Mouse (Mus musculus) regulatory T cell (primary cell): ENCODE measurements at regions not wholly inside any gene's neighbourhood (a gene's known extent, or its start where the extent isn't known, plus 50 kb on each side); places are given as distances from the start of the nearest gene placed in this dataset.

Experiments used
- in situ Hi-C: fragments of 300-600 bp; cut with MboI, MseI; formaldehyde crosslinking; loops from one replicate; pipeline ENCODE4 v1.15.1; 2025; ENCODE audit warnings: high pct_unique_total_duplicates

DNA sequence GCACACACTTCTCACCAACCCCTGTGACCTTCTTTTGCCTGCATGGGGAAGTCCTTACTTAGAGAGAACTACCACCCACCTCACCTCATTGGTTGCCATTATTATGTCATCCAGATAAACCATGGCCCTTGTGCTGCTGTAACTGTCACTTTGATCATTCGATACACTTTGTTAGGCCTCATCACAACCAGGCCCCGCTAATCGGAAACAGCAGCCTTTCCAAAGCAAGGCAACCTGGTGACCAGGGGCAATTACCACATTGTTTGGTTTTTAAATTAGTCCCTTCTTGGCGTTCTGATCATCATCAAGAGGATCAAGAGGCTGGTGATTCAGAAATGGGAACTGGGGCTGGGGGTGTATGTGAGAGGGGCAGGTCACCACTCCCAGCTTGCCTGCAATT is 208.9 kb upstream of the Meis1 start:
- in situ Hi-C loops: no loop called here

DNA sequence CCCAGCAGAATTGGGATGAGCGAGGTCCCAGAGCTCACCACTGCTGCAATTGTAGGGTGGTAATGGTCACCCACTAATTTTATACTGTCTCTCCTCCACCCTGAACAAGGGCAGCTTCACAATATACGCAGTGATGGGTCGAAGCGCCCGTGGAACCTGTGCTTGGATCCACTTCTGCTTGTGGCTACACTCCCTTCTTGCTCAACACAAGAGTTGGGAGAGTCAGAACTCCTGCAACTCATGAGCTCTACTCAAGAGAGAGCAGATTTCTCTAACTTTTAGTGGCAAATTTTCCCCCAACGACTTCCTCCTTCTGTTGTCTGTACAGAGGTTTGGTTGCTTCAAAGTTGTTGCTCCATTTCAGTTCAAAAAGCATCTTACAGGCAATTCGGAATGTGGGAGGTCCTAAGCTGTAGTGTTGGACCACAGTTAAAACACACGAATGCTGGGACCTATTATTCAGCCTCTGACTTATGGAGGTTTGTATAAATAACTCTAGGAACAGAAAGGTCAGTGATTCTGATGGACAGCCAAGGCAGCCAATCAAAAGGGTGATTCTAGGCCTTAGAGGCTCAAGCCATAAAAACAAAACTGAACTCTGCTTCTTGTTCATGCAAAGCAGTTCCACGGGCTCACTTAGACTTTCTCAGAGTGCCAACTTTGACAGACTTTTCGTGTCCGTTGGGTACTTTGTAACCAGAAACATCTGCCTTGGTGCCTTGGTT is 227.8 kb upstream of the Meis1 start:
- in situ Hi-C loops: no loop called here

DNA sequence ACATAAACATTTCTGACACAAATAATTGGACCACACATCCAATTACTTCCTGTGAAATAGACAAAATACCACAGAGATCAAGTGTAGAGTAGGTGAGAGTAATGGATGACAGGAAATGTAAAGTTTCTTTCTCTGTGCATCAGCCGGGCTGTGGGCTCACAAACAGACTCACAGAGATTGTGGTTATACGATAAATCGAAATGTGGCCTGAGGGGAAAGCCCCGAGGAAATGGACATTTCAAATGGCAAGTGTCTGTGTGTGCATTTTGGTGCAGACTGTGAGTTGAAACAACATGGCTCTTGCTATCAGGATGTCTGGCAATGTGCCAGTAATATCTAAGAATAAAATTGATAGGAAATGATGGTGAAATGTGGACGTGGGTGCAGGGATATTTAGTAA is 234.8 kb upstream of the Meis1 start:
- in situ Hi-C loops: no loop called here

DNA sequence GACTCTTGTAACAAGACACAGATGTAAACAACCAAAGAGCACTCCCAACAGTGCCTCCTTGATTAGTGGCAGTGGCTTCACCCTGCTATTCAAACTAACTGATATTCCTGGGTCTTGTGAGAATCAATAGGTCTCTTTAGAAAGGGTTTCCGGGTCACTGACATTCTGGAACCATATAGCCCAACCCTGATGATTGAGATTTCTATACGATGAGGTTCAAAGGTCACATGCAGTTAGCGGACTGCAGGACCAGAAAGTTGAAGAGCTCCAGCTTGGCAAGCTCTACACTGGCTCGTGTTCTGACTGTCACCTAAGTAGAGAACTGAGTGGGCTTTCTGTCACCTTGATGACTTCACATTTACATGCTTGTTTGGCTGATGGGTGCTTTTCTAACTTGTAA is 235.4 kb upstream of the Meis1 start:
- in situ Hi-C loops: no loop called here

DNA sequence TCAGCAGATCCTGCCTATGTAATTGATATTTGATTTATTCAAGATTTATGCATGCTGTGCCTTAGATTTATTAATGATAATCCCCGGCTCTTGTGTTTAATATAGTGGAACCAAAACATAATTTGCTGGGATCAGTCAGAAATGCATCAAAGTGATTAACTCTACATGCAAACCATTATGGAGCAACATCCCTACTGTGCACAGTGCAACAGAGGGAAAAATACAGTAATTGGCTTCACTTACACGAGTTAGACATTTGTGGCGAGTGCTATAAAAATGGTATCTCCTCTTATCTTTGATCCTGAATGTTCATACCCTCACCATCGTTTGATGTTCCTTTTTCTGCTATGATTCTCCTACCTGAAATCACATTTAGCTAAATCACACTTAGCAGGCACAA is 238.8 kb upstream of the Meis1 start:
- in situ Hi-C loops: no loop called here

DNA sequence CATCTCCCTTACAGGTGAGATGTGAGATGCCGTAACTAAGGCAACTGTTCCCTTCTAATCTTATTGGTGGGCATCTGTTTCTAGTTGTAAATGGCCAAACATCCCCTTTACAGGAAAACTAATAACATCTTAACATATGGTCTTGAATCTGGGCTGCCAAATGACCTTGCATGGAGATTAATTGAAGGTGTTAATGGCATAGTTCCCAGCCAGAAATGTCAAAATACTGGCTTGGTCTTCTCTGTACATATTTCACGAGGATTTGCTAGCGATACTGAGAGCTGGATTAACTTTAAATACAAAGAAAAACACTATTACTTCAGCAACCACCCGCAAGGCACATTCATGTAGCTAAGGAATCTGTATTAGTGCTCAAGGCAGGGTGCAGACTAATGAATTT is 244.0 kb upstream of the Meis1 start:
- in situ Hi-C loops: no loop called here

DNA sequence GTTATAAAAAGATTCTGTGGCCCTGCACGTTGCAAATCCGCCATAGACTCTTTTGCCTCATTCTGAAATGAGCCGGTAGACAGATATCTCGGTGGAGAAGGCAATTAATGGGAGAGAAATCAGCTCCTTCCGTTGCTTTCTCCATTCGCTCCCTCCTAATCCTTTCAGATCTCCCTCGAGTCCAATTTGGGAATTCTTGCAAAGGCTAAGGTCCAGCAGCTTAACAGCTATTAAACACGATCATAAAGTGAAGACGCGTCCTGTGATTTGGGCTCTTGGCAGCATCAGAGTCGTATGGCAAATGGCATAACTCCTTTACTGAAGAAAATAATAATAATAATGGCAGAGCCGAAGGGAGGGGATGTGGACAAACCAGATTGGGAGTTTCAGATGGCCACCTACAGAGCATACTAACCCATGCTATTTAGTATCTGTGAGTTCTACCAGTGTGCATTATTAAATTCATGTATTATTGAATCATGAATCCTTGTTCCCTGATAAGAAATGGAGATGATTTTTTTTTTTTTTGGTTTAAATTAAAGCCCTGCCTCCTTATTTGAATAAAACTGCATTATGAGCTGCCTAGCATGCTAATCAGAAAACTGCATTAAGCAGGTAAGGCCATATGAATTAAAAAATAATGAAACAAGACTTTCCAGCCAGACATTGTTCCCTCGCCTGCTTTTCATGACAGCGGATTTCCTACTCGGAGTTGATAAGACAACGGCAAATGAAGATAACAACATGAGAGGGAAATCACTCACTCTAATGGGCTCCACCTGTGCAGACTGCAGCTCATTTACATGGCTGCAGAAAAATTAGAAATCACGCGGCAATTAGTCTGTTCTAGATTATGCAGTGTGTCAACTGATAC is 246.2 kb upstream of the Meis1 start:
- in situ Hi-C loops: no loop called here

DNA sequence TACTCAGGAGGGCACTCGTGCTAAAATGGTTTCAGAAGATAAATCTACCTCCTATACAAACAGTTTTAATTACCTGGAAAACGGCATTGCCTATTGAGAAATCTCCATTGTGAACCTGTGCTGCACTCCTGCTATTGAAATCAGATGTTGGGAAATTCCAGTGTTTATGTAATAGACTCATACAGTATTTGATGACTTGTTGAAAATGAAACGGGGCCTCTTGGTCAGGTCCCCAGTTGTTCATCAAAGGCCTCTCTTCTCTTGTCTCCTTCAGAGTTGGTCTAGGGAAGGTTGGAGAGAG is 246.8 kb upstream of the Meis1 start:
- in situ Hi-C loops: no loop called here

DNA sequence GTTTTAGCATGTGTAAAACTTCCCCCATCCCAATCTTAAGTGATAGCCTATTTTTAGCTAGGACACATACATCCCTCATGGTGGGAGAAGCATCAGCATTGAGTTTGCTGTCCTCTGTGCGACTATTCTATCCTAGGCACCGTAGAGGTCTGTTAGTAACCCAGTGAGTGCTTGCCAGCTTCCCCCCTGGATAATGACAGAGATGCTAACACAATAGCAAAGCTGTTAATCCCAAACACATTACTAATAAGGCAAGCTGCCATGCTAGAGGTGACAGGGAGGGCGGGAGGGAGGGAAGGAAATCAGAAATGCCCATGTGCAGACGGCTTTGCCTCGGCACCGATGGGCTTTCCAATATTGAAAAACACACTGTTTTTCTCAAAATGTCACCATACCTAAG is 272.2 kb upstream of the Meis1 start:
- in situ Hi-C loops: no loop called here

DNA sequence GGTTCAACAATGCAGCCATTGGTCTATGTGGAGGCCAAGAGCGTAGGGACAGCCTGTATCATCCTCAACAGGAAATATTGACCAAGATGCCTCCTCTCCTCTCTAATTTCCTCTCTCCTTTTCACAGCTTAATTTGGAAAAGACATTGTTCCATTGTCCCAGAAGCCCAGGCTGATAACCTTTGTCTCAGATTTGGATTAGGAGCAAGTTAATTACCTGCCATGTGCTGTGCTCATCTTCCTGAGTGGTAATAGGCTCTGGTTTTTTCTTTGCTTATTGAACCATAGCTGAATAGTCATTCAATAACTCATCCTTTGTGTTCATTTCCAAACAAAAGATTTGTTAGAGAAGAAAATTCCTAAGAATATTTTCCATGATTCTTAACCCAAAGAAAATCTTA is 280.6 kb upstream of the Meis1 start:
- in situ Hi-C loops: no loop called here

DNA sequence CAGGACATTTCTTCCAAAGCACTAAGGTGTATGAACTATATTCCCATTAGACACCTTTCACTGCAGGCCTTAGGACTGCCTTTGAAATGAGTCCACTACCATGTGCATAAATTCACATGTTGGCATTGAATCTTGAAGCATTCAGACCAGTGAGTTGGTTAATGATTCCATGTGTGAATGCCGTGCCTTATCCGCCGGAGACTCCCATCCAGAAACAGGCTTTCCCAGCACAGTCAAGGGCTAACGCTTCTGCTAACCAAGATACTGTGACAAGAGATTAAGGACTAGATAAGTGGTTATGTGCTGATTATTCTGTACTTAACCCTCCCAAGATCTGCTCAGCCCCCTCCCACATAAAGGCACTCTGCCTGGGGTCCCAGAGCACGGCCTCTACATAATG is 287.9 kb upstream of the Meis1 start:
- in situ Hi-C loops: no loop called here

DNA sequence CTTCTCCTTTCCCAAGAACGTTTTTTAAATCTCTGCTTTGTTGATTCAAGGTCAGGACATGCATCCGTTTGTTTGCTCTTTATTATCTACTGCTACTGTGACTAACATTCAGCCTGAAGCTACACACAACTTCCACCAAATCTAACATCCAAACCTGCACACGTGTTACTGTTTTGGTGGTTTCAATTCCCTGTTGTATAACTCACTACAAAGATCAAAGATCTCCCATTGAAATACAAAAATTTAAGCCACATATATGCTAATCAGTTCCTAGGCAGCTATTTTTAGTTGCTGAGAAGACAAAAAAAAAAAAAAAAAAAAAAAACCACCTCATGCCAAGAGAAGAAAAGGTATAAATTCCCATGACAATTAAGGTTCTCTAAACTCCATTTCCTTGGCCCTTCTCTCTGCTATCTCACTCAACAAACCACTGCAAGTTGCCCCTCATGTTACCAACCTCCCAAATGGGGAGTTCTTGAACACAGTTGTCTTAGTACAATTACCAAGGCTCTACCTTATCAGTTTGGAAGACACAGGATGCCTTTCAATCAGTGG is 312.0 kb upstream of the Meis1 start:
- in situ Hi-C loops: no loop called here

DNA sequence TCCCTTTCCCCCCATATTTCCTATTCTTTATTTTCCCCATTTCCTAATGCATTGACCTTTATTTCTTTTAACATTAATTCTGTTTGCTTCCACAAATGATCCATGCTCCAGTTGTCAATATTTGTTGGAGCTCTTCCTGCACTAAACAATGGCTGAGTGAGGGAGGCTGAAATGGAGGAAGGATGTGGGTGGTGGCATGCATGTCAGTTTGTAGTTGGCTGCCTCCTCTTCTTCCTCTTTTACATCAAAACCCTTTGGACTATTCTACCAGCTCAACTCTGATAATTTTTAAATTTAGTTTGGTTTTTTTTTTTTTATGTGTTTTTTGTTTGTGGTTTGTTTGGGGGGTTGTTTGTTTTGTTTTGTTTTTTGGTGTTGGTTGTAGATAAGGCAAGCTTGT is 313.5 kb upstream of the Meis1 start:
- in situ Hi-C loops: no loop called here

DNA sequence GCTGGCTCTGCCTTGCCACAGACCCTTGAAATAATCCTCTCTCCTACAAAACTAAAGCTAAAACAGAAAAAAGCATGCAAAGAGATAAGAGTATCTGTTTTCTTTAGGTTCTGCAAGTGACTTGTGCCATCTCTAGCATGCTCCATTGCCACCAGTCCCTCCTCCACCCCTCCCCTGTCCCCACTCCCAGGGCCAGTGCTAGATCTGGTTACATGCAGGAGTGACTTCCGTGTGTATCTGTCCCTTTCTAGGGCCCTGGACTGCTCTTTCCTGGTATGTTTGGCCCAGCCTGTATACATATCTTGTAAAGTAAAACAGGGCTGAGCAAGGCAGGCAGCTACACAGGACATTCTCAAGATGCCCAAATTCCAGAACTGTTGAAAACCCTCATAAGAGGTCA is 313.9 kb upstream of the Meis1 start:
- in situ Hi-C loops: no loop called here

DNA sequence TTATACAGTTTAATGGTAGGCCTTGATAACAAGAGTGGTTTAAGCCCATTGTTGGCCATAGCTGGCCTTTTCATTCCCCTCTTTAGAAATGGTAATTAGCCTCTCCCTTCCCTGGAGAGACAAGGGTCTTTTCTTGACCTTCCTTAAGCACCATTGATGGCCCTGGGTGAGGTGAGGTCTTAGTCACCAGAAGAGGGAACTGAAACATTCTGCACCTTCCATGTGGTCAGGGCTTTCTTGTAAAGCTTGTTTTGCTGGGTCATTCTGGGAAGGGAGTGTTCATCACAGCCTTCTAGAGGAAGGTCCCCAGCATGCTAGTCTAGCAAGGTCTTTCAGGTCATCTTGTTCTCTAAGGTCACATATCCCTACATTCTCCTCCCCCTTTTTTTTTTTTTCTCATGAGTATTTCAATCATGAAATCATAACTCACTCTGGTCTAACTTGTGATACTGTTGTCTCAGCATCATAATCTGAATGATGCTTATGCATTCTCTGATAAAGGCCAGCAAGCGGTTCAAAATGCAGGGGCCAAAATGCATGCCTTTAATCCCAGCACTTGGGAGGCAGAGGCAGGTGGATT is 315.2 kb upstream of the Meis1 start:
- in situ Hi-C loops: no loop called here

DNA sequence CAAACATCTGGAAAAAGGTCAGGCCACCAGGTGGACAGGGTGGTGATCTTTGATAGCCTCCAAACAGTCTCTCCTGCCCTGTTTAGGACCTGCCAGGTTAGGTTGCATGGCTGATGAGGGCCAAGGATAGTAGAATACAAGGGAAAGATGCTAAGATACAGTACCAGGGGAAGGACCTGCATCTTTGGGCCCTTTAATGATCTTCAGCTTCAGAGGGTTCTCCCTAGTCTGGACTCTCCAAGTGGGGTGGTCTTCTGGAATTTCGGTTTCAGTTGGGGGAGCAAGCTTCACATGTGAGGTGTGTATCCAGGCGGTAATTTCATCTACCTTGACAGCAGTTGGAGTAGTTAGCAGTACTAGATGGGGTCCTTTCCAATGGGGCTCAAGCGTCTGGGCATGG is 316.6 kb upstream of the Meis1 start:
- in situ Hi-C loops: no loop called here

DNA sequence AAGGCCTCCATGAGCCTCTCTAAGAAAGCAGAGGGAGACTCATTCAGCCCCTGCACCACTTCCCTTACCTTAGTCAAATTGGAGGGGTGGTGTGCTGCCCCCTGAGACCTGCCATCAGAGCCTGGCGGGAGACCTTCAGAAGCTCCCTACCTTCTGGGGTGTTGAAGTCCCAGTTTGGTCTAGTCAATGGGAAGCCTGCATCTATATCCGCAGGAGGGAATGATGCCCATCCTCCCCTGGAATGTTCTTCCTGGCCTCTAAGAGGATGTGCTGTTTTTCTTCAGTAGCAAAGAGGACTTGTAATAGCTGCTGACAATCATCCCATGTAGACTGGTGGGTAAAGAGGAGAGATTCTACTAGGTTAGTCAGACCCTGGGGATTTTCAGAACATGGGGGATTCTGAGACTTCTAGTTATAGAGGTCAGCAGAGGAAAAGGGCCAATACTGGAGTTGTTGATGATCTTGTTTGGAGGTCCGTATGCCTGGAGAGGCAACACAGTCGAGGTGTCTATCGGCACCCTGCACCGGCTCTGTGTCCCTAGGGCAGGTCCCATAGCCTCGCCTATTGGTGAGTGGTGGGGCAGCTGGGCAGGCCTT is 321.0 kb upstream of the Meis1 start:
- in situ Hi-C loops: no loop called here

DNA sequence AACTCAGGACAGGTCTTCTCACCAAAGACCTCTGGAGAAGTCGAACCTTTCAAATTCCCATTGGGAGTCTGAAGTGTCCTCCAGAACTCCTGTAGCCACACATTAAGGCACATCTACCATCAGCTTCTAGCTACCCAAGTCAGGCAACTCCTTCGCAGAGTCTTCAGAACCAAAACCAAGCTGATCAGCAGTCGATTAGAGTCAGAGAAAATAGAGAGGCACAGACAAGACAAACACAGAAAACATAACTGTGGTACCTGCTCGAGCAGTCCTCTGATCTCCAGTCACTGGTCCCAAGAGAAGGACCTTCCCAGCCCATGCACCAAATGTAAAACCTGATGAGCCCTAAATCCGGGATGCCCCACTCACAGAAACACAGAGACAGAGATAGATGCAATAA is 322.1 kb upstream of the Meis1 start:
- in situ Hi-C loops: no loop called here

DNA sequence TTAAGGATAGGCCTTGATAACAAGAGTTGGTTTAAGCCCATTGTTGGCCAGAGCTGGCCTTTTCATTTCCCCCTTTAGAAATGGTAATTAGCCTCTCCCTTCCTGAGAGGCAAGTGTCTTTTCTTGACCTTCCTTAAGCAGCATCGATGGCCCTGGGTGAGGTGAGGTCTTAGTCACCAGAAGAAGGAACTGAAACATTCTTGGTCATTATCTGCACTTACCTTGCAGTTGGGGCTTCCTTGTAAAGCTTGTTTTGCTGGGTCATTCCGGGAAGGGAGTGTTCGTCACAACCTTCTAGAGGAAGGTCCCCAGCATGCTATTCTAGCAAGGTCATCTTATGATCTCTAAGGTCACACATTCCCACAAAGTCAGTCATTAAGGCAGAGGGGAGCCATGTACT is 322.6 kb upstream of the Meis1 start:
- in situ Hi-C loops: no loop called here

DNA sequence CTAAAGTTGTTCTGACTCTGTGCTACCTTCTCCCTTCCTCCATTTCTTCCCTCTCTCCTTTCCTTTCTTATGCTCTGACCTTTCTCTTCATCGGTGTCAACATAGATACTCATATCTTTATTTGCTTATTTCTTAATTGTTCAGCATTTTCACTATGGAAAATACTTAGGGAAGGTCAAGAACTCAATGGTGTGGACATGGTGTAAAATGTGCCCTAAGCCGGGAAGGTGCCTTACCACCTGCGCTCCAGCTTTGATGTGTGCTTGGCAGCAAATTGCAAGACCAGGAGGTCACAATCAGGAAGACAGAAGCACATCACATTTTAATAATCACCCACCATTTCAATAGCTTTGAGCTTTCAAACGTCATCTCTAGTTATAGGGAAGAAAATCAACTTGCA is 324.0 kb upstream of the Meis1 start:
- in situ Hi-C loops: no loop called here

DNA sequence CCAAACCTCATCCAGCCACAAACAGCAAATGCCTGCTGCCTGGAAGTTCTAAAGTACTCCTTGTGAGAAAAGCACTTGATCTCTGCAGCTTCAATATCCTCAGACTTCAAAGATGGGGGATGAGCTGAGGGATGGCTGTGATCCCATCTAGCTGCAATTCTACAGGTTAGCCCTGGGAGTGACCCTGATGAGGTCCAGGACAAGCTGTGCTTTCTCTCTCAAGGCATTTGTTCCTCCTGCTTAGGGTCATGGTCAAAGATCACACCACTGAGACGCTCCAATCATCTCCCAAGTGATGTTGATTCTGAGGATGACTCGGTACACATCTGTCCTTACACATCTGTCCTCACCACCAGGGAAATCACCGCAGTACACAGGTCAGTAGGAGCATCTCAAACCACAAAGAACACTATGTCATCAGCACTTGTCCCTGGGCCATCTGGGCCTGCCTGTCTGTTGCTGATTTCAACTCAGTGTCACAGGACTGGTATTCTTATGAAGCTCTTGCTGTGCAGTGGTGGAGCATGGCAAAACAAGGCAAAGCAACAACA is 327.6 kb upstream of the Meis1 start:
- in situ Hi-C loops: no loop called here
